Mouse (Mus musculus): ENCODE results near the gene Zfr. TPM values are rescaled to one million over a fixed set of nuclear protein-coding genes. Genes with fewer than 3 reads are reported as not detected.

Gene Zfr
- polyA plus RNA-seq, 1 experiment, result 218 TPM

GRCm38 (mm10) chr15:12084164-12084563, 33.5 kb upstream of the Zfr start:
- DNase-seq, result no peak
- H3K27ac ChIP-seq (ENCODE audit: control insufficient read depth, insufficient read depth, low read length), result no peak overlapping the region
- no peak for TF ChIP-seq CTCF (IDR thresholded peaks at IDR 0.05; ENCODE audit: borderline replicate concordance, control insufficient read depth, extremely low read depth, insufficient read depth, low read length, poor library complexity)
- no peak for TF ChIP-seq POLR2A (IDR thresholded peaks at IDR 0.05; ENCODE audit: control insufficient read depth, extremely low read depth, insufficient read depth, low read length, poor library complexity)
- 86% methylated on average over 6 of the region's 6 CpGs for WGBS
- no peaks in the 10 kb centered on the region for H3K36me3 ChIP-seq (ENCODE audit: control insufficient read depth, insufficient read depth, low read length)
- H3K4me1 ChIP-seq (replicated peaks; ENCODE audit: control insufficient read depth, insufficient read depth, low read length), result no peaks in the 10 kb centered on the region
- no peak overlapping the region for H3K4me3 ChIP-seq (ENCODE audit: control insufficient read depth, insufficient read depth, low read length)
- no peaks in the 10 kb centered on the region for H3K27me3 ChIP-seq (ENCODE audit: control insufficient read depth, insufficient read depth, low read length)

GRCm38 (mm10) chr15:12084859-12085258, 32.8 kb upstream of the Zfr start:
- peak; percentile 71 for DNase-seq
- no peaks in the 10 kb centered on the region for H3K36me3 ChIP-seq (ENCODE audit: control insufficient read depth, insufficient read depth, low read length)
- no peaks in the 10 kb centered on the region for H3K27me3 ChIP-seq (ENCODE audit: control insufficient read depth, insufficient read depth, low read length)
- TF ChIP-seq POLR2A (IDR thresholded peaks at IDR 0.05; ENCODE audit: control insufficient read depth, extremely low read depth, insufficient read depth, low read length, poor library complexity), result no peak
- TF ChIP-seq CTCF (IDR thresholded peaks at IDR 0.05; ENCODE audit: borderline replicate concordance, control insufficient read depth, extremely low read depth, insufficient read depth, low read length, poor library complexity), result no peak
- WGBS, result 80% methylated on average over 4 of the region's 4 CpGs
- H3K4me1 ChIP-seq (replicated peaks; ENCODE audit: control insufficient read depth, insufficient read depth, low read length), result no peaks in the 10 kb centered on the region
- no peak overlapping the region for H3K4me3 ChIP-seq (ENCODE audit: control insufficient read depth, insufficient read depth, low read length)
- H3K27ac ChIP-seq (ENCODE audit: control insufficient read depth, insufficient read depth, low read length), result no peak overlapping the region

GRCm38 (mm10) chr15:12087634-12088033, 30.0 kb upstream of the Zfr start:
- H3K27me3 ChIP-seq (ENCODE audit: control insufficient read depth, insufficient read depth, low read length), result no peaks in the 10 kb centered on the region
- no peak for DNase-seq
- TF ChIP-seq CTCF (IDR thresholded peaks at IDR 0.05; ENCODE audit: borderline replicate concordance, control insufficient read depth, extremely low read depth, insufficient read depth, low read length, poor library complexity) (no peak), POLR2A (IDR thresholded peaks at IDR 0.05; ENCODE audit: control insufficient read depth, extremely low read depth, insufficient read depth, low read length, poor library complexity) (no peak)
- no peak overlapping the region for H3K4me3 ChIP-seq (ENCODE audit: control insufficient read depth, insufficient read depth, low read length)
- no peak overlapping the region for H3K27ac ChIP-seq (ENCODE audit: control insufficient read depth, insufficient read depth, low read length)
- 95% methylated on average over 5 of the region's 5 CpGs for WGBS
- no peaks in the 10 kb centered on the region for H3K36me3 ChIP-seq (ENCODE audit: control insufficient read depth, insufficient read depth, low read length)
- H3K4me1 ChIP-seq (replicated peaks; ENCODE audit: control insufficient read depth, insufficient read depth, low read length), result no peaks in the 10 kb centered on the region

GRCm38 (mm10) chr15:12088091-12088490, 29.5 kb upstream of the Zfr start:
- Histone ChIP-seq H3K4me1 (replicated peaks; ENCODE audit: control insufficient read depth, insufficient read depth, low read length) (no peaks in the 10 kb centered on the region), H3K27me3 (ENCODE audit: control insufficient read depth, insufficient read depth, low read length) (no peaks in the 10 kb centered on the region), H3K4me3 (ENCODE audit: control insufficient read depth, insufficient read depth, low read length) (no peak overlapping the region), H3K27ac (ENCODE audit: control insufficient read depth, insufficient read depth, low read length) (no peak overlapping the region), H3K36me3 (ENCODE audit: control insufficient read depth, insufficient read depth, low read length) (no peaks in the 10 kb centered on the region)
- no peak for DNase-seq
- 96% methylated on average over 10 of the region's 10 CpGs for WGBS
- TF ChIP-seq CTCF (IDR thresholded peaks at IDR 0.05; ENCODE audit: borderline replicate concordance, control insufficient read depth, extremely low read depth, insufficient read depth, low read length, poor library complexity) (no peak), POLR2A (IDR thresholded peaks at IDR 0.05; ENCODE audit: control insufficient read depth, extremely low read depth, insufficient read depth, low read length, poor library complexity) (no peak)

GRCm38 (mm10) chr15:12090087-12090486, 27.5 kb upstream of the Zfr start:
- H3K27ac ChIP-seq (ENCODE audit: control insufficient read depth, insufficient read depth, low read length), result no peak overlapping the region
- 59% methylated on average over 7 of the region's 7 CpGs for WGBS
- no peak for TF ChIP-seq POLR2A (IDR thresholded peaks at IDR 0.05; ENCODE audit: control insufficient read depth, extremely low read depth, insufficient read depth, low read length, poor library complexity)
- TF ChIP-seq CTCF (IDR thresholded peaks at IDR 0.05; ENCODE audit: borderline replicate concordance, control insufficient read depth, extremely low read depth, insufficient read depth, low read length, poor library complexity), result no peak
- H3K4me3 ChIP-seq (ENCODE audit: control insufficient read depth, insufficient read depth, low read length), result no peak overlapping the region
- H3K4me1 ChIP-seq (replicated peaks; ENCODE audit: control insufficient read depth, insufficient read depth, low read length), result no peaks in the 10 kb centered on the region
- no peaks in the 10 kb centered on the region for H3K27me3 ChIP-seq (ENCODE audit: control insufficient read depth, insufficient read depth, low read length)
- H3K36me3 ChIP-seq (ENCODE audit: control insufficient read depth, insufficient read depth, low read length), result no peaks in the 10 kb centered on the region
- no peak for DNase-seq

GRCm38 (mm10) chr15:12090981-12091669, 26.5 kb upstream of the Zfr start:
- TF ChIP-seq CTCF (IDR thresholded peaks at IDR 0.05; ENCODE audit: borderline replicate concordance, control insufficient read depth, extremely low read depth, insufficient read depth, low read length, poor library complexity) (no peak), POLR2A (IDR thresholded peaks at IDR 0.05; ENCODE audit: control insufficient read depth, extremely low read depth, insufficient read depth, low read length, poor library complexity) (no peak)
- Histone ChIP-seq H3K27ac (ENCODE audit: control insufficient read depth, insufficient read depth, low read length) (no peak overlapping the region), H3K4me3 (ENCODE audit: control insufficient read depth, insufficient read depth, low read length) (no peak overlapping the region), H3K4me1 (replicated peaks; ENCODE audit: control insufficient read depth, insufficient read depth, low read length) (no peaks in the 10 kb centered on the region), H3K36me3 (ENCODE audit: control insufficient read depth, insufficient read depth, low read length) (no peaks in the 10 kb centered on the region), H3K27me3 (ENCODE audit: control insufficient read depth, insufficient read depth, low read length) (no peaks in the 10 kb centered on the region)
- WGBS, result 99% methylated on average over 9 of the region's 9 CpGs
- DNase-seq, result no peak
